In the genomic region with DNA sequence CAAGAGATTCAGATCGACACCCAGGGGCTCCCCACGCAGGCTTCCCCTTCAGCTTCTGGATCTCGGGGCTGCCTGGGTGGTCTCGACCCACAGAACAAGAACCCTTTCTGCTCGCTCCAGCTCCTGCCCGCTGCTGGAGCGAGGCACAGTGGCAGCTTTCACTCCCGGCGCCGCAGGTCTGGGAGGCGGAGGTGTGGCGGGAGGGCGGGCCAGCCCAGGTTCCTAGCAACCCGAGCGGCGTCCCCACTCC, we compare ENCODE assay signal across 7 mouse cellular contexts. TPM values are rescaled to one million over a fixed set of nuclear protein-coding genes. Genes with fewer than 3 reads are reported as not detected.
DNase-seq lines count a peak whose midpoint lies in the region; ATAC-seq and TF ChIP-seq lines count a peak whose summit lies in the region.

No protein-coding gene starts in this region.

- peak overlapping the region; percentile 79 for H3K4me2 ChIP-seq in forebrain, postnatal 0 days (ENCODE audit: low read depth)
- H3K4me2 ChIP-seq in liver, embryonic 15.5 days: peak overlapping the region; percentile 94
- peak overlapping the region; percentile 83 for H3K4me2 ChIP-seq in stomach, embryonic 14.5 days (replicated peaks; ENCODE audit: low read depth, low read length)

- WGBS in lung, adult 2 months: 1% methylated on average over 16 of the region's 16 CpGs
- WGBS in forebrain, postnatal 0 days: 1% methylated on average over 16 of the region's 16 CpGs
- WGBS in liver, embryonic 15.5 days (ENCODE audit: insufficient replicate concordance): under 1% methylated on average over 16 of the region's 16 CpGs
- under 1% methylated on average over 16 of the region's 16 CpGs for WGBS in stomach, embryonic 14.5 days

- no peak for TF ChIP-seq CTCF in lung, adult 2 months (IDR thresholded peaks at IDR 0.05; ENCODE audit: insufficient read depth, low read length)
- no peak for TF ChIP-seq CTCF in forebrain, postnatal 0 days (IDR thresholded peaks at IDR 0.05; ENCODE audit: low read depth)

- H3K4me1 ChIP-seq in lung, adult 2 months (ENCODE audit: control insufficient read depth, insufficient read depth, low read length): peaks cover 18% of the 10 kb centered on the region
- H3K4me1 ChIP-seq in forebrain, postnatal 0 days (ENCODE audit: insufficient read depth): 0 out of 2 replicates have a peak, but pooled peaks cover 15% of the 10 kb centered on the region
- H3K4me1 ChIP-seq in liver, embryonic 15.5 days (replicated peaks): peaks cover 26% of the 10 kb centered on the region
- H3K4me1 ChIP-seq in stomach, embryonic 14.5 days (ENCODE audit: control insufficient read depth, insufficient read depth, low read length): peaks cover 22% of the 10 kb centered on the region

- H3K9me3 ChIP-seq in forebrain, postnatal 0 days (ENCODE audit: low read length): no peaks in the 10 kb centered on the region
- no peaks in the 10 kb centered on the region for H3K9me3 ChIP-seq in liver, embryonic 15.5 days (replicated peaks)
- no peaks in the 10 kb centered on the region for H3K9me3 ChIP-seq in stomach, embryonic 14.5 days (ENCODE audit: control insufficient read depth, low read depth, low read length)

- no peak for TF ChIP-seq POLR2A in lung, adult 2 months (IDR thresholded peaks at IDR 0.05; ENCODE audit: borderline replicate concordance, extremely low read depth, low read depth, low read length)

- H3K36me3 ChIP-seq in forebrain, postnatal 0 days (ENCODE audit: insufficient read depth): no peaks in the 10 kb centered on the region
- no peaks in the 10 kb centered on the region for H3K36me3 ChIP-seq in liver, embryonic 15.5 days (replicated peaks)
- no peaks in the 10 kb centered on the region for H3K36me3 ChIP-seq in stomach, embryonic 14.5 days (ENCODE audit: control insufficient read depth, insufficient read depth, low read length)

- peak overlapping the region; percentile 64 for H3K4me3 ChIP-seq in lung, adult 2 months (replicated peaks; ENCODE audit: extremely low read depth, low read depth, low read length)
- H3K4me3 ChIP-seq in forebrain, postnatal 0 days (ENCODE audit: low read depth, low read length): peak overlapping the region; percentile 64
- peak overlapping the region; percentile 66 for H3K4me3 ChIP-seq in liver, embryonic 15.5 days (replicated peaks)
- H3K4me3 ChIP-seq in stomach, embryonic 14.5 days (ENCODE audit: low read depth, low read length): peak overlapping the region; percentile 75

- peak overlapping the region; percentile 94 for H3K27ac ChIP-seq in forebrain, postnatal 0 days (ENCODE audit: low read depth, low read length)
- peak overlapping the region; percentile 67; the same call in 1 of the 2 replicates for H3K27ac ChIP-seq in liver, embryonic 15.5 days (replicated peaks)
- peak overlapping the region; percentile 80 for H3K27ac ChIP-seq in stomach, embryonic 14.5 days (ENCODE audit: low read length)

- peak; percentile 47 for ATAC-seq in forebrain, postnatal 0 days
- peak; percentile 47 for ATAC-seq in liver, embryonic 15.5 days (ENCODE audit: insufficient read depth)
- peak; percentile 56 for ATAC-seq in stomach, embryonic 14.5 days (ENCODE audit: insufficient number of reproducible peaks, insufficient read depth, low FRiP score, low read depth)

- H3K9ac ChIP-seq in forebrain, postnatal 0 days: peak overlapping the region; percentile 92
- peak overlapping the region; percentile 65 for H3K9ac ChIP-seq in liver, embryonic 15.5 days
- peak overlapping the region; percentile 70 for H3K9ac ChIP-seq in stomach, embryonic 14.5 days (replicated peaks; ENCODE audit: low read depth, low read length)

- no peaks in the 10 kb centered on the region for H3K27me3 ChIP-seq in forebrain, postnatal 0 days (ENCODE audit: insufficient read depth, low read length)
- peaks cover 58% of the 10 kb centered on the region for H3K27me3 ChIP-seq in liver, embryonic 15.5 days
- H3K27me3 ChIP-seq in stomach, embryonic 14.5 days (ENCODE audit: control insufficient read depth, insufficient read depth, low read length): no peaks in the 10 kb centered on the region

- peak; percentile 66 for DNase-seq in lung, adult 2 months
- no peak for DNase-seq in lung, postnatal 36 days
- peak; percentile 12 for DNase-seq in c-Kit-positive CD71-positive TER-119-positive erythroid progenitor cells, embryonic 14.5 days (ENCODE audit: low spot score)
- peak; percentile 61 for DNase-seq in forebrain, postnatal 0 days
- DNase-seq in left cerebral cortex, adult 11 months (ENCODE audit: low spot score): no peak

RNA-seq across cellular contexts. Expression of a gene that starts 2.5 kb away (rescaled TPM):
- 14.9 and 18.9 TPM in 2 replicates for polyA plus RNA-seq in lung, adult 2 months (2012; rRNA removed)
- 28.4 and 36.9 TPM in 2 replicates for total RNA-seq in forebrain, postnatal 0 days (2014; rRNA removed)
- polyA plus RNA-seq in forebrain, postnatal 0 days (2015; fragmentation: Nextera tagmentation; extraction: Ambion mirVana): 5.6 and 8.5 TPM in 2 replicates
- 3.0 and 3.2 TPM in 2 replicates for polyA plus RNA-seq in liver, embryonic 15.5 days (2015; fragmentation: Nextera tagmentation; extraction: Ambion mirVana)
- 23.3 and 26.1 TPM in 2 replicates for polyA plus RNA-seq in stomach, embryonic 14.5 days (2014; fragmentation: Nextera tagmentation; extraction: Ambion mirVana)

RNA-seq across cellular contexts. Expression of a gene that starts 42.9 kb away (rescaled TPM):
- polyA plus RNA-seq in lung, adult 2 months (2012; rRNA removed): 0.11 and 0.19 TPM in 2 replicates
- total RNA-seq in forebrain, postnatal 0 days (2014; rRNA removed): 0.08 TPM in 1 of 2 replicates, not detected in the other
- polyA plus RNA-seq in forebrain, postnatal 0 days (2015; fragmentation: Nextera tagmentation; extraction: Ambion mirVana): 0.13 TPM in 1 of 2 replicates, not detected in the other
- not detected in 2 replicates for polyA plus RNA-seq in liver, embryonic 15.5 days (2015; fragmentation: Nextera tagmentation; extraction: Ambion mirVana)
- polyA plus RNA-seq in stomach, embryonic 14.5 days (2014; fragmentation: Nextera tagmentation; extraction: Ambion mirVana): 0.29 and 0.33 TPM in 2 replicates

Comparison
In these comparisons a context has a peak if more than half of its experiments do, and no peak if none do; other contexts are left out.
1. DNase-seq: peak in lung, adult 2 months (single experiment), c-Kit-positive CD71-positive TER-119-positive erythroid progenitor cells, embryonic 14.5 days (single experiment) and forebrain, postnatal 0 days (single experiment); none in lung, postnatal 36 days (single experiment) and left cerebral cortex, adult 11 months (single experiment).
2. Peak in every context shown above with its lines, with median percentiles within 50 percentile points of each other: H3K4me3 ChIP-seq, ATAC-seq, H3K27ac ChIP-seq, H3K4me2 ChIP-seq and H3K9ac ChIP-seq.